Mouse (Mus musculus) 3T3-L1 (cell line): ENCODE data around the gene Runx2.

Experiments used
- DNase-seq: peaks from one replicate; pipeline ENCODE4 v3.0.0-alpha.2; 2015; ENCODE audit warnings: low read depth, low spot score

Runx2 gene

DNA sequence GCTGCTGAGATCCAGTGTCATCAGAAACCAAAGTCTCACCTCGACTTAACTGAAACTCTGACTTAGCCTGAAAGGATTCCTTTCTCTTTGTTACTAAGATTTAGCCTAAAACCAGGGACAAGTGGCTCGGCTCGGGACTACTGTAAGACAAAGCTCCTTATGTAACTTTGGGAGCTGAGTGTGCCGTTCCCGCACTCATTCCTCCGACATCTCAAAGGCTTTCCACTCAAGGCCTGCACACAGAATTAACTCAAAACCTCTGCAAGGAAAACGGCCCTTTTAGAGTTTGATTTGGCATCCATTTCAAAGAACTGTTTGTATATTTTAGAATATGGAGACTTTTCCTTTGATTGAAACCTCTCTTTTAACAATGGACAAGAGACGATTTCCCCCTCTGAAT, 191.3 kb downstream of the Runx2 start:
- no peak for DNase-seq

DNA sequence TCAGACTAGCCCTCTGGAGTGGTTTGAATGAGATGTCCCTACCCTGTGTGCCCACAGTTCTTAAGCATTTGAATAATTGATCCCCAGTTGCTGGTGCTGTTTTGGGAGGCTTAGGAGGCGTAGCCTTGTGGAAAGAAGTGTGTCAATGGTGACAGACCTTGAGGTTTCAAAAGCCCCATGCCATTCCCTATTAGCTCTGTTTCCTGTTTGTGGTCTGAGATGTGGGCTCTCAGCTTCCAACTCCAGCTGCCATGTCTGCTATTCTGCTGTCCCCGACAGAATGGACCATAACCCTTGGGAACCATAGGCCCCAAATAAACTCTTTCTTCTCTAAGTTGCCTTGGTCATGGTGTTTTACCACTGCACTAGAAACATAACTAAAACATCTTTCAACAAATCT, 194.1 kb downstream of the Runx2 start:
- no peak for DNase-seq

GRCm38 (mm10) chr17:44618691-44619090, 195.9 kb downstream of the Runx2 start:
- DNase-seq, result no peak

- peak; percentile 63 for DNase-seq
Observed at GRCm38 (mm10) chr17:44618175-44618574, 196.4 kb downstream of the Runx2 start.

DNA sequence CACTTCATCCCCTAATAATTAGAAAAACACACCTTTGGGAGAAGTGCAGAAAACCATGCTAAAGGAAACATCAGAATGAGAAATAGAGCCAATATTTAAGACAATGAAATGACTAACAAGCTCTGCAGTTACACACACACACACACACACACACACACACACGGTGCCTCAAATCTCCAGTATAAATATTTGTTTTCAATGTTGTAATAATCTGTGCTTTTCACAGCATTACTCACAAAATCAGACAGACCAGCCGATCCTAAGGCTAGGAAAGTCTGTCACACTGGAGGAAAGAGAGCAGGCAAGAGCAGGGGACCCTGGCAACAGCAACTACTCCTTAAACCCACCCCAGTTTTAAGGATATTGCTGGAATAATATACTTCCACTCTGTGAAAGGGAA, 196.9 kb downstream of the Runx2 start:
- DNase-seq, result no peak

DNA sequence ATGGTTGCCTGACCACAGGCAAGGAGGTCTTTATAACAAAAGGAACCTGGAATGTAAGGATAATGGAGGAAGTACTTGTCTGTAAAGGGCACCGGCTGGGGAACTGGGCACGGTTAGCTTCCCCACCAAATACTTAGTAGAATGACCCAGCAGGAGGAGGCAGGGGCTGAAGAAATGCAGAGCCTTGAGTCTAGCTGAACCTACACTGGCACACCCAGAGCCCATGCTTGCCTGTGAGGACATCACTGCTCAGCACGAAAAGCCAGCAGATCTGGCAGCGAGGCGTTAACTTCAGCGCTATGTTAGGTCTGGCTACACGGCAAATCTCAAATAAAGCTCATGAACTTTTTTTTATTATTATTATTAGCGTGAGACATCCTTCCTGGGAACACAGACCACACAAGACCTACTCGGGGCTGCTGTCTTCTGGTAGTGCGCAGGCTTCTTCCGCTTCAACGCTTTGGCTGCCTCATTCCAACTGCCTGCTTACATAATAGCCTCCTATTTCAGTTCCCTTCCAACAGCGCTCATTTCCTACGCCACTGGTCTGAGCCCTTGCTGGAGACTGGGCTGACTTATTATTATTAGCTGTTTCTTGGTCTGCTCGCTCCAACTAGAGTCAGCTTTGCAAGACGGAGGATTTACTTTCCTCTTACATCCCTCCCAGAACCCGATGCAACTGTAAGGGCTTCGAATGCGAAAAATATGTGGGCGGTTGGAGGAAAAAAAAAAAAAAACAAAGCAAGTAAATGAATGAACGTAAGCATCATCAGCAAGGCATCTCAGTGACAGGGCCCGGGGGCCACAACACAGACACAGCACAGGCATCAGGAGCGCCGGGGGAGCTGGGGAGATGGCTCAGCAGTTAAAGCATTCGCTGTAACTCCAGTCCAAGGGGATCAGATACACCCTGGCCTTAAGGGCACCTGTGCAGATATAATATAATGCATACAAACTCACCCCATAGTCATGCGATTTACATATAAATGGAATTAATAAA, 200.6 kb downstream of the Runx2 start:
- DNase-seq, result no peak

DNA sequence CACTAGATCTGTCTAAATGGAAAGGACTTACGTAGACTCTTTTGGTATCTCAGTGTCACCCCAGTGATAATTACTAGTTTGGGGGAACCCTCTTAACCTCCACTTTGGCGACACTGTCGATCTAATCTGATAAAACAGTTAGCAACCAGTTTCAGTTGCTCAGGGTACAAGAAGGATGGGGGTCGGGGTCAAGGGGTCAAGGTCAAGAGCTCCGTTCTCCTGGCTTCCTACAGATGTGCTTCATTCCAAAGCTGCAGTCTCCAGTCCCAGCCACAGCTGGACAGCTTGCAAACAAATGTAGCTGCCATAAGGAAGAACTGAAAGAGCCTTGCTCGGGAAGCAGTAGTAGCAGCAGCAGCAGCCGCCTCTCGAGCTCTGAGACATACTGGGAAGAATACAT, 202.0 kb downstream of the Runx2 start:
- no peak for DNase-seq

- no peak for DNase-seq
Observed at GRCm38 (mm10) chr17:44612002-44612401, 202.6 kb downstream of the Runx2 start.

GRCm38 (mm10) chr17:44611543-44611942, 203.1 kb downstream of the Runx2 start:
- DNase-seq, result no peak

GRCm38 (mm10) chr17:44610828-44611227, 203.8 kb downstream of the Runx2 start:
- DNase-seq, result no peak

GRCm38 (mm10) chr17:44609897-44610641, 204.5 kb downstream of the Runx2 start:
- DNase-seq, result no peak

DNA sequence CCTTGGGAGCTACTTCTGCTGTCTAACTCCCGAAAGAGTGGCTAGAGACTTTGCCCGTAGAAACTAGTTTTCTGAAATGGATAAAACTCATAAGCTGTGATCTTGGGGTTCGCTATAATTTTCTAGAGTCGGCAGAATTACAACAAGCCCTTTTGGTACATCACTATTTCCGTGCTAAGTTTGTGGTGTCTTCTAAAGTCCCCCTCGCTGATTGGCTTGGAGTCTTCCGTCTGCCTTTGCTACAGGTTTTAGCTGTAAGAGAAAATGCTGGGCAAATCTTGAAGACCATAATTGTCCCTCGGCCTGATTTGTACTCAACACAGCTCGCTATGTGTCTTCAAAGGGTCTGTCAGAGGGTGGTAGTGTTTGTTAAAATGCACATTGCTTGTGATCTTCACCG, 205.2 kb downstream of the Runx2 start:
- DNase-seq, result no peak

DNA sequence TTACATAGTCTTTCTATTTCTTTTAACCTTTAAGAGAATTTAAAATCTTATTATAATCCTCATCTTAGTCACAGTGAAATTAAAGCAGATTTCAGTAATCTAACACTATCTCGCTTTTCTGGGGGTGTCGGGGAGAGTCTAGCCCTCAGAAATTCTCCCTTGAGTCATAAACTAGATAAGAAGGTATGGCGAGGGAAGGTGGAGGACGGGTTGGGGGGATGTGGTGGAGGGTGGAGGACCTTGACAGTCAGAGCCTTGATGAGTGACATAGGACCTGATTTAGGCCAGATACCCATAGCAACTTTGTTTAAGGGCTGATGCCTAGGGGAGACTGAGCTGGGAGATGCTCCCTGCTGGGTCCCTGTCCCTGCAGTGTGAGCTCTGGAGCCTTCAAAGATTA, 205.7 kb downstream of the Runx2 start:
- DNase-seq, result no peak

- no peak for DNase-seq
Observed at GRCm38 (mm10) chr17:44607383-44607782, 207.2 kb downstream of the Runx2 start.

GRCm38 (mm10) chr17:44606245-44606644, 208.4 kb downstream of the Runx2 start:
- no peak for DNase-seq

- no peak for DNase-seq
Observed at GRCm38 (mm10) chr17:44605749-44606148, 208.8 kb downstream of the Runx2 start.

DNA sequence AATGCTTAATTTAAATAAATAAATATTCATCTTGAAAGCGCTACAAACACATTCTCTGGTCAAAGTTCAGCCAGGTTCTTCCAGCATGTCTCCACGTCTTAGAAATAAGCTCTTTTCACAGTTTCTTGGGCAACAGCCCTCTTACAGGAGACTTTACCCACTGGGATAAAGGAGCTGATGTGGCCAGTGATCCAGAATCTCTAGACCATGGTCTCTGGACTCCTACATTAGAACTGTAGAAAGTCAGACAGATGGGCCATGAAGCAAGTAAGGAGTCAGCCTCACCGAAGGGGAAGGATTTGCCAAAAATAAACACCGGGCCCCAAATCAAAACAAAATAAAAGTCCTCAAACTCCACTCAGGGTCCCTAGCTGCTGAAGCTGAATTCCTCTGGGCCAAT, 211.4 kb downstream of the Runx2 start:
- no peak for DNase-seq

DNA sequence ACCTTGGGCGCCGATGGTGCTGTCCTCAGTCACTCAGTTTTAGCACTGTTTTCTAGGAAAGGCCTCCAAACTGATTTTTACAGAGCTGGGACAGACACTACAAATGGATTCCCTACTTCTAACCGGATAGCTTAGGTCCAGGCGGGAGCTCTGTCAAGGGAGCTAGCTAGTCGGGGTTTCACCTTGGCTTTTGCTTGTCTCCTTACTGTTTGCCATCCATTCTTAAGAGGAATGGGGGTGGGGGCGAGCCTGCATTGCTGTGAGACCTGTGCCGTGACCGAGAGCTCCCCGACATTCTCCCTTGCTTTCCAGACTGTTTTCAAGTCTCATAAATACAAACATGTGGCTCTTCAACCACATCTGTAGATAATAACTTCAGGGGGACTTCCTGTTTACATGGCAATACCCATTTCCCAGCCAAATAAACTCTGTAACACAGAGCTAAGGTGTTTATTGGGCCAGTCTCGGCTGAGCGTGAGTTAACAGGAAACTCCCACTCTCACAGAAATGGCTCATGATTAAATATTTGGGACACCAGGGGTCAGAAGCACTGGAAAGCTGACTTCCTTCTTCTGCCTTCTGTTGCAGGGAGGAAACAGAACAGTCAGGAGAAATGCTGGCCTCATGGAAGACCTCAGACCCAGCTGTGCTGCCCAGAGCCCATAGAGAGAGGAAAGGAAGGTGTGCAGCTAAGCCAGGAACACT, 213.1 kb downstream of the Runx2 start:
- DNase-seq, result peak; percentile 29

DNA sequence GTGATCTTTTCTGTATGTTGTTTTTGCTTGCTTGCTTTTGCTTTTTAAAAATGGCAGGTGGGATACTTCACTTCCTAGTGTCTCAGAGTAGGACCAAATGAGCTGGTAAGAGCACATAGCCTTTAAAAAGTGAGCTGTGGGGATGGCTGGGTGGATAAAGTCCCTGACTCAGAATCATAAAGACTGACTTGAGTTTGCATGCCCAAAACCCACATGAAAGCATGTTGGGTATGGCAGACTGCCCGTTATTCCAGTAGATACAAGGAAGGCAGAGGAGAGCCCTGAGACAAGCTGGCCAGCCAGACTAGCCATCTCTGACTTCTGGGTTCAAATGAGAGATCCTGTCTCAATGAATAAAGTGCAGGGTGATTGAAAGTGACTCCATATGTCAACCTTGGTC, 214.7 kb downstream of the Runx2 start:
- DNase-seq, result peak; percentile 79

GRCm38 (mm10) chr17:44599132-44599531, 215.5 kb downstream of the Runx2 start:
- no peak for DNase-seq

DNA sequence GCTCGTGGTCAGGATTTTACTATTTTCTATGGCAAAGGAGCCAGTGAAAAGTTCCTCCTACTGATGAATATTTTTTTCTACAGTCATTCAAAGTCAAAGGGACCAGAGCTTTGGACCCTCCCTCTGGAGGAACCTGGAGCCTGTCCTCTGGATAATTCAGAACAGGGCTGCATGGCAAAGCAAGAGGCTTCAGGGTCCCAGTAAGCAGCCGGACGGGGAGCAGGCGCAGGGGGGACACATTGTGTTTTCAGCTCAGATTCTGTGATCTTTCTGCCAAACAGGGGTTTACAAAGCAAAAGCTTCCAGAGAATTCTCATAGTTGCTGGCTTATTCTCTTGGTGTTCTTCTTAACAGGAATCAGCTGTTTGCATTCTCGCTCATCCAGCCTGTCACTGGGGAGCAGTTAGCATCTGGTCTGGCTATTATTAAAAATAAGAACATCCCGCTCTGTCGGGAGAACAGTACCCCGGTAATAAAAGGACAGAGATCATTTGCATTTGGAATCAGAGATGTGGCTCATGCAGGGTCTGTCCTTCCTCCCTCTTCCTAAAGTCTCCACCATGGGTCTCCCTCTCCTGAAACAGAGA, 216.6 kb downstream of the Runx2 start:
- DNase-seq, result no peak

DNA sequence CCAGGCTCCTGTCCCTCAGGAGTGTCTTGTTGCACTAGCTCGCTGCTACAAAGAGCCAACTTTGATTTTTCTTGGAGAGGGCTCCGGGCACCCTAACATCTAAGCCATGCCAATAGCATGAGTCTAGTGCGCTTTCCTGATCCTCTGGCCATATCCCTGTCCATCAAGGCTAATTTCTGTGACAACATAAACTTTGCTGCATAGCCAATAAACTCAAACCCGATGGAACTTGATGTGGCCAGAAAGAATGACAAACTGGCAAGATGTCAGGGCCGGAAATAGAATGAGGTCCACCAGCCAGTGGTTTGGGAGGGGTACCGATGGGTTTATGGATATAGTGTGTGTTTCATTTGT, 221.9 kb downstream of the Runx2 start:
- peak; percentile 67 for DNase-seq
